Mouse (Mus musculus) olfactory bulb, adult 2 months (tissue): Measurements from ENCODE around the gene Sdc1. TPM values are rescaled to one million over a fixed set of nuclear protein-coding genes. Genes with fewer than 3 reads are reported as not detected.

Experiments used
- H3K27ac ChIP-seq: fragments of 200-500 bp; 2 replicates; pipeline ENCODE4 v1.5.1; 2012; ENCODE audit warnings: low read depth, low read length; ENCODE audit not compliant: insufficient read depth
- H3K4me1 ChIP-seq: fragments of 200-500 bp; 2 replicates; pipeline ENCODE4 v1.6.1; 2012; ENCODE audit warnings: low read length; ENCODE audit not compliant: control insufficient read depth, insufficient read depth
- H3K4me3 ChIP-seq: fragments of 200-500 bp; 2 replicates; pipeline ENCODE4 v1.5.1; 2012; ENCODE audit warnings: mild to moderate bottlenecking, low read depth, low read length, moderate library complexity; ENCODE audit not compliant: insufficient read depth
- CTCF ChIP-seq: fragments of 200-500 bp; IDR thresholded peaks from 2 replicates; pipeline ENCODE4 v1.5.1; 2012; ENCODE audit warnings: low read depth, mild to moderate bottlenecking, low read length, moderate library complexity; ENCODE audit not compliant: insufficient read depth
- POLR2A ChIP-seq: fragments of 200-500 bp; IDR thresholded peaks from 2 replicates; pipeline ENCODE4 v1.6.1; 2012; ENCODE audit warnings: mild to moderate bottlenecking, low read depth, low read length, moderate library complexity; ENCODE audit not compliant: insufficient read depth
- WGBS: fragments of 180-500 bp; shearing (Covaris S2); methylation state at CpG from one replicate; pipeline ENCODE4 v1.1.7; 2018; 5-methylcytosine and 5-hydroxymethylcytosine counted together
- polyA plus RNA-seq: library from polyadenylated mRNA; stranded (reverse); fragments of >200 nt; gene quantifications from 2 replicates; pipeline ENCODE4 v1.2.4, GENCODE M21; 2012; ENCODE audit warnings: low replicate concordance; ENCODE audit not compliant: missing spikeins, insufficient read depth, insufficient read length

Gene Sdc1
- not detected in 2 replicates for polyA plus RNA-seq

GRCm38 (mm10) chr12:8770946-8771843 lies at the start of gene Sdc1:
Gene Sdc1, plus strand, starts transcription at chr12:8771323.
- Histone ChIP-seq H3K27ac (no peak within 1 kb of the TSS), H3K4me3 (peak within 1 kb of the TSS; percentile 54), H3K4me1 (peaks cover 19% of the 10 kb centered on the region)
- WGBS: 1% methylated on average over 67 of the region's 67 CpGs
- TF ChIP-seq CTCF (no peak), POLR2A (no peak)

- H3K27ac ChIP-seq: no peak overlapping the region
- TF ChIP-seq CTCF: no peak
- no peak overlapping the region for H3K4me3 ChIP-seq
- no peaks in the 10 kb centered on the region for H3K4me1 ChIP-seq
- 58% methylated on average over 1 of the region's 1 CpGs for WGBS
Observed at GRCm38 (mm10) chr12:8726890-8727289, 44.2 kb upstream of the Sdc1 start.

- 79% methylated on average over 2 of the region's 2 CpGs for WGBS
- Histone ChIP-seq H3K4me1 (no peaks in the 10 kb centered on the region), H3K4me3 (no peak overlapping the region), H3K27ac (no peak overlapping the region)
- TF ChIP-seq POLR2A: no peak
- TF ChIP-seq CTCF: no peak
Observed at GRCm38 (mm10) chr12:8728739-8729138, 42.4 kb upstream of the Sdc1 start.

GRCm38 (mm10) chr12:8753654-8754053 lies 17.5 kb upstream of the Sdc1 start:
- 99% methylated on average over 2 of the region's 2 CpGs for WGBS
- H3K4me3 ChIP-seq: no peak overlapping the region
- TF ChIP-seq POLR2A (no peak), CTCF (no peak)
- H3K27ac ChIP-seq: no peak overlapping the region
- no peaks in the 10 kb centered on the region for H3K4me1 ChIP-seq

GRCm38 (mm10) chr12:8754116-8754515 lies 17.0 kb upstream of the Sdc1 start:
- no peak overlapping the region for H3K4me3 ChIP-seq
- H3K4me1 ChIP-seq: no peaks in the 10 kb centered on the region
- TF ChIP-seq POLR2A (no peak), CTCF (no peak)
- 65% methylated on average over 4 of the region's 4 CpGs for WGBS
- H3K27ac ChIP-seq: no peak overlapping the region

GRCm38 (mm10) chr12:8758029-8758428 lies 13.1 kb upstream of the Sdc1 start:
- Histone ChIP-seq H3K27ac (no peak overlapping the region), H3K4me3 (no peak overlapping the region), H3K4me1 (no peaks in the 10 kb centered on the region)
- 94% methylated on average over 3 of the region's 3 CpGs for WGBS
- TF ChIP-seq POLR2A (no peak), CTCF (no peak)

GRCm38 (mm10) chr12:8759115-8759514 lies 12.0 kb upstream of the Sdc1 start:
- 77% methylated on average over 4 of the region's 4 CpGs for WGBS
- no peak overlapping the region for H3K4me3 ChIP-seq

GRCm38 (mm10) chr12:8759779-8760178 lies 11.3 kb upstream of the Sdc1 start:
- Histone ChIP-seq H3K27ac (no peak overlapping the region), H3K4me3 (no peak overlapping the region), H3K4me1 (no peaks in the 10 kb centered on the region)
- 76% methylated on average over 6 of the region's 6 CpGs for WGBS
- no peak for TF ChIP-seq POLR2A
- TF ChIP-seq CTCF: no peak

More at GRCm38 (mm10) chr12:8759115-8759514, 12.0 kb upstream of the Sdc1 start:
- no peaks in the 10 kb centered on the region for H3K4me1 ChIP-seq
- TF ChIP-seq POLR2A: no peak
- TF ChIP-seq CTCF: no peak
- H3K27ac ChIP-seq: no peak overlapping the region

- 88% methylated on average over 6 of the region's 6 CpGs for WGBS
- TF ChIP-seq CTCF: no peak
- no peak for TF ChIP-seq POLR2A
- Histone ChIP-seq H3K27ac (no peak overlapping the region), H3K4me1 (no peaks in the 10 kb centered on the region), H3K4me3 (no peak overlapping the region)
Observed at GRCm38 (mm10) chr12:8760561-8760960, 10.6 kb upstream of the Sdc1 start.

GRCm38 (mm10) chr12:8761058-8761457 lies 10.1 kb upstream of the Sdc1 start:
- no peak overlapping the region for H3K4me3 ChIP-seq
- 80% methylated on average over 7 of the region's 7 CpGs for WGBS
- no peak for TF ChIP-seq CTCF
- H3K4me1 ChIP-seq: no peaks in the 10 kb centered on the region
- H3K27ac ChIP-seq: no peak overlapping the region
